Mouse (Mus musculus) midbrain, postnatal 0 days (tissue): Measurements from ENCODE around the gene Haao. TPM values are rescaled to one million over a fixed set of nuclear protein-coding genes. Genes with fewer than 3 reads are reported as not detected.
A peak's percentile ranks its signal among the peaks of the same experiment; 100 is the strongest.

Experiments
- ATAC-seq: fragments of 200-750 bp; cut with Nextera tagmentation; 2 replicates; pipeline ENCODE4 v1.8.0; 2017; ENCODE audit warnings: moderate number of reproducible peaks, mild to moderate bottlenecking, moderate TSS enrichment, moderate library complexity; ENCODE audit not compliant: low FRiP score
- DNase-seq: peaks from one replicate; pipeline ENCODE4 v3.0.0-alpha.2; 2015; ENCODE audit warnings: low spot score
- H3K27ac ChIP-seq: fragments of 300-500 bp; sonication (generic); 2 replicates; pipeline ENCODE4 v1.5.1; 2014; ENCODE audit warnings: low read depth, mild to moderate bottlenecking, low read length, mixed read lengths
- H3K27me3 ChIP-seq: fragments of 300-500 bp; sonication (generic); 2 replicates; pipeline ENCODE4 v1.6.1; 2014; ENCODE audit warnings: low read length, control low read depth, mixed read lengths; ENCODE audit not compliant: insufficient read depth
- H3K36me3 ChIP-seq: fragments of 300-500 bp; sonication (generic); 2 replicates; pipeline ENCODE4 v1.6.1; 2014; ENCODE audit warnings: low read length, control low read depth, mixed read lengths; ENCODE audit not compliant: insufficient read depth
- H3K4me1 ChIP-seq: fragments of 300-500 bp; sonication (generic); 2 replicates; pipeline ENCODE4 v1.6.1; 2014; ENCODE audit warnings: mild to moderate bottlenecking, control low read depth, antibody characterized with exemption, low read length, mixed read lengths; ENCODE audit not compliant: insufficient read depth
- H3K4me2 ChIP-seq: fragments of 300-500 bp; sonication (generic); 2 replicates; pipeline ENCODE4 v1.6.1; 2014; ENCODE audit warnings: low read depth, mild to moderate bottlenecking, low read length, mixed read lengths; ENCODE audit not compliant: poor library complexity, severe bottlenecking
- H3K4me3 ChIP-seq: fragments of 300-500 bp; sonication (generic); 2 replicates; pipeline ENCODE4 v1.5.1; 2014; ENCODE audit warnings: low read depth, mild to moderate bottlenecking, low read length, moderate library complexity
- H3K9ac ChIP-seq: fragments of 300-500 bp; sonication (generic); replicated peaks from 2 replicates; pipeline ENCODE4 v1.6.1; 2014; ENCODE audit warnings: mild to moderate bottlenecking, low read length, moderate library complexity, mixed read lengths; ENCODE audit not compliant: poor library complexity, severe bottlenecking
- H3K9me3 ChIP-seq: fragments of 300-500 bp; sonication (generic); 2 replicates; pipeline ENCODE4 v1.6.1; 2016; ENCODE audit warnings: low read length, control low read depth
- CTCF ChIP-seq: IDR thresholded peaks from 2 replicates; pipeline ENCODE4 v1.5.1; 2016; ENCODE audit warnings: antibody characterized with exemption, mild to moderate bottlenecking
- WGBS: fragments of 180-500 bp; shearing (Covaris S2); extraction: QIAGEN DNeasy Blood & Tissue Kit; methylation state at CpG from one replicate; pipeline ENCODE4 v1.1.7; 2014; 5-methylcytosine and 5-hydroxymethylcytosine counted together
- polyA plus RNA-seq: library from polyadenylated mRNA; unstranded; fragments of >200 nt; fragmentation: Nextera tagmentation; extraction: Ambion mirVana; gene quantifications from 2 replicates; pipeline ENCODE4 v1.2.1, GENCODE M21; 2015
- total RNA-seq: library from RNA; depleted of rRNA; stranded (reverse); fragments of >200 nt; gene quantifications from 2 replicates; pipeline ENCODE4 v1.2.3, GENCODE M21; 2014

The Haao gene
- total and polyA plus RNA-seq, 2 experiments from 2014 or later: 0.23 TPM; not detected in 1

DNA sequence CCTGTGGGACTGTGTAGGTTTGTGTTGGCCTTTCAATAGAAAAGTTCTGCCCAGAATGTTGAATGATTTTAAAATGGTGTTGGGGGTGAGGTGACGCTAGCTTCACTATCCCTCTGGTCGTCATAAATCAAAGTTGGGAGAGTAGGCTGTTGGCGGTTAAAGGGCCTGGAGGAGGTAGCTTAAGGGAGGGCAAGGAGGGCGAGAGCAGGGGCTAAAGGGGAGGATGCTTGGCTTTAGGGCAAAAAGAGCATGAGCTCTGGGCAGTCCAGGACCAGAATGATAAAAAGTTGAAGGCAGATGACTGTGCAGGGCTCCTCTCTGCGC, 42.6 kb upstream of the Haao start:
- Histone ChIP-seq H3K9me3 (no peaks in the 10 kb centered on the region), H3K27me3 (no peaks in the 10 kb centered on the region), H3K36me3 (no peaks in the 10 kb centered on the region), H3K27ac (peak overlapping the region; percentile 44; the same call in 1 of the 2 replicates), H3K4me1 (no peaks in the 10 kb centered on the region), H3K9ac (no peak overlapping the region), H3K4me3 (no peak overlapping the region), H3K4me2 (no peak overlapping the region)
- TF ChIP-seq CTCF: no peak
- 83% methylated on average over 5 of the region's 5 CpGs for WGBS
- ATAC-seq (no peak), DNase-seq (no peak)

DNA sequence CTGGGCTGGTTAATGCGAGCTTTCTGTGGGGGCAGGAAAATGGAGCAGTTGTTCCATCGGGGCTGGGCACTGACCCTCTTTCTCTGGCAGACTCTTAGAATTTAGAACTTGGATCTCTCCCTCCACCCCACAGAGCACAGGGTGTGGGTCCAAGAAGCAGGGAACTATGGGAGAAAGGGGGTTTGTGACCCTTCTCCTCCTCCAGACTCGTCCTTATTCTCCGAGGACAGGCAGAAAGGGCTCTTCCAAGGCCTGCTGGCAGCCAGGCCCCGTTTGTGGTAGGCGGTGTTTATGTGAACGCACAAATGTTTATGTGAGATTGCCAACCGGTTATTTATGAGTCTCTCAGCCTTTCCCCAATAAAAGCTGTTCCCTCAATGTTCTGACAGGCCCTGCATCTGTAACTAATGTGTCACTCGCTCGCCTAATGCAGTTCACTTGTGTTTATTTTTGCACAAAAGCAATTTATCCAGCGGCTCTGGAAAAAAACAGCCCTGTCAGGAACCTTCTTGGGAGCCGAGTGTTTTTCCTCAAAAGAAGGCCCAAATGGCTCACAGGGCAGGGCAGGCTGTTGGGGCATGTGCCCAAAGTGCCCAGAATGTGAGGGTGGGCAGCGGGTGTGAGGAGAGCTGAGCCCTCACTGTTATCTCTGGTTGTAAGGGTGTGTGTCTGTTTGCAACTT, 42.1 kb upstream of the Haao start:
- H3K4me3 ChIP-seq: no peak overlapping the region
- H3K27ac ChIP-seq: peak overlapping the region; percentile 44; the same call in 1 of the 2 replicates
- 63% methylated on average over 13 of the region's 13 CpGs for WGBS
- no peaks in the 10 kb centered on the region for H3K9me3 ChIP-seq
- H3K9ac ChIP-seq: no peak overlapping the region
- H3K27me3 ChIP-seq: no peaks in the 10 kb centered on the region
- no peak for TF ChIP-seq CTCF
- DNase-seq (peak; percentile 87), ATAC-seq (peak; percentile 83)
- H3K36me3 ChIP-seq: no peaks in the 10 kb centered on the region
- H3K4me1 ChIP-seq: no peaks in the 10 kb centered on the region
- H3K4me2 ChIP-seq: no peak overlapping the region

DNA sequence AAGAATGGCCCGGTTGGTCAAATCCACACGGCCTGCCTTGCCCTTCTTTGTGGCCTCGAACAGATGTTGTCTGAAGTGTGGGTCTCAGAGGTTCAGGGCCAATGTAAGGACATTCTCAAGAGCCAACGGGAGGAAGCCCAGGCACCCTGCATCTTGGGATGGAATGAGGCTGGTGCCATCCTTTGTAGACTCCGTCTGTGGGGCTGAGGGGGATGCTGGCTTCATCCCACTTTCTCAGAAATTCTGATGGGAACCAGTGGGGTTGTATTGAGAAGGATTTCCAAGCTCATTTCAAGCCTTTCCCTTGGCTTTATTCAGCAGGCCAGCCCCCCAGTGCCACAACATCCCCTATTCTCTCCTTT, 41.5 kb upstream of the Haao start:
- Histone ChIP-seq H3K4me2 (no peak overlapping the region), H3K27ac (peak overlapping the region; percentile 44; the same call in 1 of the 2 replicates), H3K27me3 (no peaks in the 10 kb centered on the region), H3K9me3 (no peaks in the 10 kb centered on the region), H3K9ac (no peak overlapping the region), H3K36me3 (no peaks in the 10 kb centered on the region), H3K4me1 (no peaks in the 10 kb centered on the region), H3K4me3 (no peak overlapping the region)
- 79% methylated on average over 5 of the region's 5 CpGs for WGBS
- DNase-seq (no peak), ATAC-seq (no peak; the same call in none of the 2 replicates)
- TF ChIP-seq CTCF: no peak

DNA sequence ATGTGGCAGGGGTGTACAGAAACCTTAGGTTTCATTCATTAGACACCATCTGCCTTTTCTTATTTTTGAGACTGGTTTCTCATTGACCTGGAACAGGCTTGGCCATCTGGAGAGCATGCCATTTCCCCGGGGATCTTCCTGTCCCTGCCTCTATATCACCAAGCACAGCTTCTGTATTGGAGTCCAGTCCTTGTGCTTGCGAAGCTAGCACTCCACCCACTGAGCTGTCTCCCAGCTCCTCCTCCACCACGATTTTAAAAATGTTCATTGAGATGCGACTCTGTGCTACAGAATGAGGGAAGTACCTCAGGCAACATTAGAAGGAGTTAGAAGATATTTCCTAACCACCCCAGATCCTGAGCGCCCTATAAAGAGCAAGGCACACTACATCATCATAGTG, 39.5 kb upstream of the Haao start:
- TF ChIP-seq CTCF: no peak
- WGBS: 80% methylated on average over 5 of the region's 5 CpGs
- Histone ChIP-seq H3K36me3 (no peaks in the 10 kb centered on the region), H3K27me3 (no peaks in the 10 kb centered on the region), H3K27ac (no peak overlapping the region), H3K4me1 (no peaks in the 10 kb centered on the region), H3K9me3 (no peaks in the 10 kb centered on the region), H3K4me3 (no peak overlapping the region), H3K9ac (no peak overlapping the region), H3K4me2 (no peak overlapping the region)
- DNase-seq (no peak), ATAC-seq (no peak)

GRCm38 (mm10) chr17:83886395-83886794, 38.6 kb upstream of the Haao start:
- Histone ChIP-seq H3K27ac (no peak overlapping the region), H3K9me3 (no peaks in the 10 kb centered on the region), H3K4me2 (no peak overlapping the region), H3K36me3 (no peaks in the 10 kb centered on the region), H3K27me3 (no peaks in the 10 kb centered on the region), H3K4me1 (no peaks in the 10 kb centered on the region), H3K4me3 (no peak overlapping the region), H3K9ac (no peak overlapping the region)
- no peak for DNase-seq
- ATAC-seq: no peak
- TF ChIP-seq CTCF: no peak
- 82% methylated on average over 3 of the region's 3 CpGs for WGBS

DNA sequence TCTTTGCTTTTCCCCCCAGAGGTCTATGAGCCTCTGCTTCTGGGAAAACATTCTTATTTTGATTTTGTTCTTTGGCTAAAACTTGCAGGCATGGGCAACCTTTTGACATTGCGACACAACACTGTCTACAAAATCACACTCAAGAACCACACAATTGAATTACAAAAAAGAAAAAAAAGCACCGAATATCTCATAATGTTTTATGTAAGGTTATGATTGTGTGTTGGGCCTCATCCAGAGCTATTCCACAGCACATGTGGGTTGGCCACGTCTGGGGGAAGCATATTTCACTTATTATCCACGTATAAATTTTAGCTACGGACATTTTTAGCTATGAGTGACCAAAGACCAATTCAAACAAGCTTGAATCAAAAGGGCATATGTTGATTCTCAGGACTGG, 38.0 kb upstream of the Haao start:
- Histone ChIP-seq H3K4me1 (no peaks in the 10 kb centered on the region), H3K27me3 (no peaks in the 10 kb centered on the region), H3K9me3 (no peaks in the 10 kb centered on the region), H3K4me2 (no peak overlapping the region), H3K36me3 (no peaks in the 10 kb centered on the region), H3K27ac (no peak overlapping the region), H3K9ac (no peak overlapping the region), H3K4me3 (no peak overlapping the region)
- no peak for DNase-seq
- TF ChIP-seq CTCF: no peak
- no peak for ATAC-seq
- WGBS: 91% methylated on average over 5 of the region's 5 CpGs
